Mouse (Mus musculus): ENCODE results near the gene Slc12a7. TPM values are rescaled to one million over a fixed set of nuclear protein-coding genes. Genes with fewer than 3 reads are reported as not detected.

Gene Slc12a7
- polyA plus RNA-seq (2014; fragmentation: Illumina TruSeq; extraction: RNeasy Lipid Tissue Mini Kit (QIAGEN cat#74804); ENCODE audit: low read depth, low replicate concordance): 137 TPM

DNA sequence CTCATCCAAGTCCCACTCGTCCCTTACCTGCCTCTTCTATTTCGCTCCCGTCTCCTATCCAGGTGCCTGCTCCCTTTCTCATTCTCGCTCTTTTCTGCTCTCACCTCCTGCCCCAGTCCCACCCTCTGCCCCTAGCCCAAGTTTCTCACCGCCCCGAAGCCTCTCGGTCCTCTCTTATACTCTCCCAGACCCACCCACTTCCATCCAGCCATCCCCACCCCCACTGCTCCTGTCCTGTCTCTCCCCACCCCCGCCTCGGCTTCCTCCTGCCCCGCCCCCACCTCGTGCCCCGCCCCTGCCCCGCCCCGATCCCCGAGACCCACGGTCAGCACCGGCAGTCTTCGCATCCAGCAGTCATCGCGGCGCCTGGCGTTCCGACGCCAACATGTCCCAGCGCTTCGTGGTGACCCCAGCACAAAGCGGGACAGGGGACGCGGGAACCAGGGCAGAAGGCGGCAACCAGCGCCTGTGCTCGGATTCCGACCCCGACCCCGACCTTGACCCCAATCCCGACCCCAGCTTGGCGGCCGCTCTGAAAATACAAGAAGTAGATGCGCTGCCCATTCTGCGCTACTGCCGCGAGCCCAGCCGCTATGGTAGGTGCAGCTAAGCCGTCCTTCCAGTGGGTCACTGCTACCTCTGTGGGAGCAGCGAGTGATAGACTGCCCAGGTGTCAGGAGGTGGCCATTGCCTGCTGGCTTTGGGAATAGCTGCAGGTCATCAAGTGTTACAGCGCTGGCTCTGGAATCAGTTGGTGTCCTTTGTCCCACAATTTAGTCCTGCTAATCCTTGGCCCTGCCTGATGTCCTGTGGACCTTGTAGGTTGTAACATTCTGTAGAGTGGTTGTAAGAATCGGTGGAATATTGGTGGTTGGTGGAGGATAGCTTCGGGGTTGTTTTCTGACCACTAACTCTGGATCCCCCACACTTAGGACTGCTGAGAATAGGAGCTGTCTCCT is at the start of gene Slc12a7:
Slc12a7 (plus strand) TSS at position 353 of the 959 bp plus-strand sequence.

DNA sequence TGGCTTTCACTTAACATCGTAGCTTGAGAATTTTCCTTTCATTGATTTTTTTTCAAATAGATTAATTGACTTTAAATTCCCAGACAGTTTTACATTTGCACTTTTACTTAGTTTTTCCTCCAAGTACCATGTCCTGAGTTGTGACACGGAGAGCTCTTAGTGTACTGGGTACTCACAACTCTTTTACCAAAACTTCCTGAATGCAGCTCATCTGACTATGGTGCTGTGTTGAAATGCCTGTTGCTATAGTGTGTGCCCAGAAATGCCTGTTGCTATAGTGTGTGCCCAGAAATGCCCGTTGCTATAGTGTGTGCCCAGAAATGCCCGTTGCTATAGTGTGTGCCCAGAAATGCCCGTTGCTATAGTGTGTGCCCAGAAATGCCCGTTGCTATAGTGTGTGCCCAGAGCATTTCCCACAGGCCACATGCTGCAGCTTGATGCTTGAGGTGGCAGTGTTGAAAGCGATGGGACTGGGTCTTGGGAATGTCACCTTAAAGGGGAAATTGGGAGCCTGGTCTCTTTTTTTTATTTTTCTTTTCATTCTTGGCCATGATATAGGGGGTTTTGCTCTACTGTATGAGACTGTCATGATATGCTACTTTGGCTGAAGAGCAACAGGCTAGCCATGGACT is 28.1 kb upstream of the Slc12a7 start, which contains the start of gene Slc6a19:
Slc6a19 (minus strand) TSS at position 172 of the 632 bp plus-strand sequence.

DNA sequence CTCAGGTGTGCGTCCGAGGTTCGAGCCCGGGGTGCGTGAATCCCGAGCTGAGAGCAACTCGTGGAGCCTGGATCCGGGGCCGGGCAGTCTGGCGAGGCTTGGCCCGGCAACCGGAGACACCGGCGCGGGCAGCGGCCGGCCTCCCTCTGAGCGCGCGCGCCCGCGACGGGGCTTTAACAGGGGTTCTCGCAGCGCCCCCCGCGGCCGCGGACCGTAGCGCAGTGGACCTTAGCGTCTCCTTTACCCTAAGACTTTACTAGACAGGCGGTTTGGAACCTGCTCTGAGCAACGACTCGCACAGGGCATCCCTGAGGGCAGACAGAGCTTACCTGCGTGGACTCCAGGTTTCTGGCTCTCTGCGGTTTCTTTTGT is 114.6 kb downstream of the Slc12a7 start, which contains the start of gene Nkd2:
Nkd2 (minus strand) TSS at position 167 of the 372 bp plus-strand sequence.

Other genes with a start within 250 kb of the Slc12a7 start
- gene Slc6a3, start 196.3 kb upstream of the Slc12a7 start, polyA plus RNA-seq (2014; fragmentation: Illumina TruSeq; extraction: RNeasy Lipid Tissue Mini Kit (QIAGEN cat#74804); ENCODE audit: low read depth, low replicate concordance): not detected
- 75.4 TPM for gene Clptm1l, start 129.1 kb upstream of the Slc12a7 start, polyA plus RNA-seq (2014; fragmentation: Illumina TruSeq; extraction: RNeasy Lipid Tissue Mini Kit (QIAGEN cat#74804); ENCODE audit: low read depth, low replicate concordance)
- not detected for gene Tert, start 106.2 kb upstream of the Slc12a7 start, polyA plus RNA-seq (2014; fragmentation: Illumina TruSeq; extraction: RNeasy Lipid Tissue Mini Kit (QIAGEN cat#74804); ENCODE audit: low read depth, low replicate concordance)
- gene Slc6a18, start 55.1 kb upstream of the Slc12a7 start, polyA plus RNA-seq (2014; fragmentation: Illumina TruSeq; extraction: RNeasy Lipid Tissue Mini Kit (QIAGEN cat#74804); ENCODE audit: low read depth, low replicate concordance): not detected
- gene Slc6a19, start 28.2 kb upstream of the Slc12a7 start, polyA plus RNA-seq (2014; fragmentation: Illumina TruSeq; extraction: RNeasy Lipid Tissue Mini Kit (QIAGEN cat#74804); ENCODE audit: low read depth, low replicate concordance): 0.10 TPM
- 1.8 TPM for gene Nkd2, start 114.5 kb downstream of the Slc12a7 start, polyA plus RNA-seq (2014; fragmentation: Illumina TruSeq; extraction: RNeasy Lipid Tissue Mini Kit (QIAGEN cat#74804); ENCODE audit: low read depth, low replicate concordance)
- gene Trip13, start 204.7 kb downstream of the Slc12a7 start, polyA plus RNA-seq (2014; fragmentation: Illumina TruSeq; extraction: RNeasy Lipid Tissue Mini Kit (QIAGEN cat#74804); ENCODE audit: low read depth, low replicate concordance): 0.31 TPM
- gene Brd9, start 204.7 kb downstream of the Slc12a7 start, polyA plus RNA-seq (2014; fragmentation: Illumina TruSeq; extraction: RNeasy Lipid Tissue Mini Kit (QIAGEN cat#74804); ENCODE audit: low read depth, low replicate concordance): 40.4 TPM
- not detected for gene Zdhhc11, start 230.8 kb downstream of the Slc12a7 start, polyA plus RNA-seq (2014; fragmentation: Illumina TruSeq; extraction: RNeasy Lipid Tissue Mini Kit (QIAGEN cat#74804); ENCODE audit: low read depth, low replicate concordance)

All from heart, adult 10 weeks (tissue).